ENCODE assay signal across 9 mouse cellular contexts in the genomic region with DNA sequence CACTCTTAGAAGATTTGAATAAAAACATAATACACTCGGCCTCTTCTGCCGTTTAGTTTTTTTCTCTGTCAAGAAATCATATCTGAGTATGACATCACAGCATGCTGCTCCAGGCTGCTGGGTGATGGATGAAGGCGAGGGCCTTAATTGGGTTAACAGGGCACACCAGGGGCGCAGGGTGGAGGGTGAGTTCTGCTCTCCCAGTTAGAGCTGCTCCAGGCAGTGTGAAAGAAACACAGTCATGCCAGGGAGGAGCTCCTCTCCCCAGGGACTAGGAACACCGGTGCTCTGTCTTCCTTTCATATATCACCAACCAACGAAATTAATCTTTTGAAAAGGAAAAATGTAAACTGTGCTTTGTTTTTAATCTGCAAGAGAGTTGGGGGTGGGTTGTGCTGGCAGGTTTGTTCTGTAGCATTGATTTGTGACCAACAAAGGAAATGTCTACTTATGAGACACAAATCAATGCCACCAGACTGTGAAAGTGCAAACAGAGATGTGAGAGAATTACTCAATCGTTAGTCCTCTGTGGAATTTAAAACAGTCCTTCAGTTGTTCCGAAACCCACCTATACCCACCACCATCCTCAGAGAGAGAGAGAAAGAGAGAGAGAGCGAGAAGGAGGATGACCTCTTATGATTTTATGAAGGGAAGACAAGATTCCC.
A peak's percentile ranks its signal among the peaks of the same experiment; 100 is the strongest.
DNase-seq lines count a peak whose midpoint lies in the region; ATAC-seq and TF ChIP-seq lines count a peak whose summit lies in the region.
"Had no signal": no experiment of that assay in that cellular context is flagged by ENCODE, and none has a peak within 500 bp of the region (broad histone marks: within the 10 kb centered on the region; RNA-seq: fewer than 3 reads in every experiment).

No protein-coding gene starts in this region.

- peak; percentile 80 for DNase-seq in liver, adult 2 months (ENCODE audit: extremely low read depth, low read depth, low spot score)
- no peak for DNase-seq in liver, embryonic 11.5 days (ENCODE audit: low spot score)
- no peak for DNase-seq in hindbrain, embryonic 14.5 days (ENCODE audit: low spot score)
- no peak for DNase-seq in ovary, postnatal 10 days (ENCODE audit: low spot score)
- no peak for DNase-seq in left cerebral cortex, adult 8-10 months (ENCODE audit: low spot score in 2 of 2)
- DNase-seq: cerebellum, adult 2 months; gastrocnemius, postnatal 14 days had no signal

- H3K9ac ChIP-seq in liver, adult 2 months (ENCODE audit: low read depth, low read length): no peak overlapping the region
- H3K9ac ChIP-seq in liver, embryonic 11.5 days (ENCODE audit: low read depth, low read length): no peak overlapping the region
- no peak overlapping the region for H3K9ac ChIP-seq in forebrain, embryonic 12.5 days
- H3K9ac ChIP-seq in hindbrain, embryonic 14.5 days: no peak overlapping the region
- H3K9ac ChIP-seq in neural tube, embryonic 13.5 days: peak overlapping the region; percentile 28; the same call in 1 of the 2 replicates

- peaks cover 44% of the 10 kb centered on the region for H3K4me1 ChIP-seq in liver, adult 2 months (ENCODE audit: control insufficient read depth, insufficient read depth, low read length)
- H3K4me1 ChIP-seq in liver, embryonic 11.5 days (replicated peaks; ENCODE audit: control insufficient read depth, insufficient read depth, low read length): peaks cover 5% of the 10 kb centered on the region
- H3K4me1 ChIP-seq in forebrain, embryonic 12.5 days: peaks cover 47% of the 10 kb centered on the region
- H3K4me1 ChIP-seq in hindbrain, embryonic 14.5 days (replicated peaks; ENCODE audit: control insufficient read depth, insufficient read depth, low read length): peaks cover 25% of the 10 kb centered on the region
- peaks cover 64% of the 10 kb centered on the region for H3K4me1 ChIP-seq in neural tube, embryonic 13.5 days (replicated peaks)

- peaks cover 5% of the 10 kb centered on the region; the same call in 1 of the 2 replicates for H3K79me2 ChIP-seq in liver, adult 2 months (ENCODE audit: control insufficient read depth, insufficient read depth, low read length)

- no peaks in the 10 kb centered on the region for H3K27me3 ChIP-seq in liver, adult 2 months (ENCODE audit: control insufficient read depth, insufficient read depth, low read length)
- H3K27me3 ChIP-seq in liver, embryonic 11.5 days (replicated peaks; ENCODE audit: control insufficient read depth, insufficient read depth, low read length): no peaks in the 10 kb centered on the region
- no peaks in the 10 kb centered on the region for H3K27me3 ChIP-seq in forebrain, embryonic 12.5 days
- no peaks in the 10 kb centered on the region for H3K27me3 ChIP-seq in hindbrain, embryonic 14.5 days (ENCODE audit: control insufficient read depth, insufficient read depth, low read length)
- H3K27me3 ChIP-seq in neural tube, embryonic 13.5 days: no peaks in the 10 kb centered on the region

- H3K9me3 ChIP-seq in liver, embryonic 11.5 days (ENCODE audit: control insufficient read depth, low read length): no peaks in the 10 kb centered on the region
- H3K9me3 ChIP-seq in forebrain, embryonic 12.5 days: no peaks in the 10 kb centered on the region
- H3K9me3 ChIP-seq in hindbrain, embryonic 14.5 days (ENCODE audit: control insufficient read depth, low read length): no peaks in the 10 kb centered on the region
- no peaks in the 10 kb centered on the region for H3K9me3 ChIP-seq in neural tube, embryonic 13.5 days

- 20% methylated on average over 9 of the region's 9 CpGs for WGBS in liver, adult 2 months
- 57% methylated on average over 9 of the region's 9 CpGs for WGBS in liver, embryonic 11.5 days
- 45% methylated on average over 9 of the region's 9 CpGs for WGBS in forebrain, embryonic 12.5 days
- WGBS in hindbrain, embryonic 14.5 days: 45% methylated on average over 9 of the region's 9 CpGs
- WGBS in neural tube, embryonic 13.5 days: 34% methylated on average over 9 of the region's 9 CpGs

- H3K4me3 ChIP-seq in liver, adult 2 months (ENCODE audit: insufficient read depth, low read depth, low read length): no peak overlapping the region
- no peak overlapping the region for H3K4me3 ChIP-seq in liver, embryonic 11.5 days (ENCODE audit: low read depth, low read length)
- H3K4me3 ChIP-seq in forebrain, embryonic 12.5 days (replicated peaks): no peak overlapping the region
- no peak overlapping the region for H3K4me3 ChIP-seq in hindbrain, embryonic 14.5 days (replicated peaks; ENCODE audit: low read length)
- H3K4me3 ChIP-seq in neural tube, embryonic 13.5 days: no peak overlapping the region

- H3K4me2 ChIP-seq in liver, embryonic 11.5 days: no peak overlapping the region
- no peak overlapping the region for H3K4me2 ChIP-seq in forebrain, embryonic 12.5 days
- no peak overlapping the region for H3K4me2 ChIP-seq in hindbrain, embryonic 14.5 days (replicated peaks)
- no peak overlapping the region for H3K4me2 ChIP-seq in neural tube, embryonic 13.5 days

- no peaks in the 10 kb centered on the region for H3K36me3 ChIP-seq in liver, adult 2 months (ENCODE audit: control insufficient read depth, insufficient read depth, low read length)
- H3K36me3 ChIP-seq in liver, embryonic 11.5 days (ENCODE audit: control insufficient read depth, insufficient read depth, low read length): no peaks in the 10 kb centered on the region
- no peaks in the 10 kb centered on the region for H3K36me3 ChIP-seq in forebrain, embryonic 12.5 days (replicated peaks)
- H3K36me3 ChIP-seq in hindbrain, embryonic 14.5 days (replicated peaks; ENCODE audit: control insufficient read depth, insufficient read depth): no peaks in the 10 kb centered on the region
- 0 out of 2 replicates have a peak, but pooled peaks cover 3% of the 10 kb centered on the region for H3K36me3 ChIP-seq in neural tube, embryonic 13.5 days

- no peak for TF ChIP-seq POLR2A in liver, adult 2 months (IDR thresholded peaks at IDR 0.05; ENCODE audit: extremely low read depth, insufficient read depth, low read length)

- TF ChIP-seq CTCF in liver, adult 2 months (IDR thresholded peaks at IDR 0.05; ENCODE audit: low read depth, low read length): no peak

- ATAC-seq in liver, embryonic 11.5 days (replicated peaks; ENCODE audit: low FRiP score): no peak
- peak; percentile 31; the same call in 1 of the 2 replicates for ATAC-seq in forebrain, embryonic 12.5 days (ENCODE audit: low FRiP score)
- peak; percentile 62; the same call in 1 of the 2 replicates for ATAC-seq in hindbrain, embryonic 14.5 days (ENCODE audit: low FRiP score)
- no peak for ATAC-seq in neural tube, embryonic 13.5 days (ENCODE audit: low read depth)

- H3K27ac ChIP-seq in liver, adult 2 months (replicated peaks; ENCODE audit: insufficient read depth, low read depth, low read length): peak overlapping the region; percentile 65
- no peak overlapping the region for H3K27ac ChIP-seq in liver, embryonic 11.5 days (ENCODE audit: low read depth, low read length)
- peak overlapping the region; percentile 19; the same call in 1 of the 2 replicates for H3K27ac ChIP-seq in forebrain, embryonic 12.5 days
- H3K27ac ChIP-seq in hindbrain, embryonic 14.5 days: peak overlapping the region; percentile 69
- H3K27ac ChIP-seq in neural tube, embryonic 13.5 days (replicated peaks): peak overlapping the region; percentile 49; the same call in 1 of the 2 replicates

Comparison
In these comparisons a context has a peak if more than half of its experiments do, and no peak if none do; other contexts are left out.
1. ATAC-seq: peak in forebrain, embryonic 12.5 days (single experiment) and hindbrain, embryonic 14.5 days (single experiment); none in liver, embryonic 11.5 days (single experiment) and neural tube, embryonic 13.5 days (single experiment).